Mouse (Mus musculus) ES-E14 (cell line): ENCODE measurements around the gene Atg2a. TPM values are rescaled to one million over a fixed set of nuclear protein-coding genes. Genes with fewer than 3 reads are reported as not detected.
A peak's percentile ranks its signal among the peaks of the same experiment; 100 is the strongest.

Experiments used
- DNase-seq: peaks from one replicate; pipeline ENCODE4 v3.0.0-alpha.2; 2013; ENCODE audit warnings: low read depth, low spot score
- H3K27ac ChIP-seq: 2 replicates; pipeline ENCODE4 v1.5.1; 2012; ENCODE audit warnings: low read depth, mild to moderate bottlenecking, low read length, moderate library complexity, mixed read lengths; ENCODE audit not compliant: poor library complexity, insufficient read depth, severe bottlenecking
- H3K36me3 ChIP-seq: 2 replicates; pipeline ENCODE4 v1.6.1; 2012; ENCODE audit warnings: mild to moderate bottlenecking, low read length, moderate library complexity, mixed read lengths; ENCODE audit not compliant: control insufficient read depth, poor library complexity, insufficient read depth, severe bottlenecking
- H3K4me1 ChIP-seq, 2 experiments: fragments of 150-350 bp in 1 of 2; sonication (generic) in 1 of 2; 2 replicates each; pipeline ENCODE4 v1.6.1; 2012; ENCODE audit warnings: low read length in 2 of 2, mild to moderate bottlenecking in 1 of 2, mixed read lengths in 1 of 2; ENCODE audit not compliant: control insufficient read depth in 2 of 2, insufficient read depth in 2 of 2, poor library complexity in 1 of 2
- H3K4me3 ChIP-seq, 2 experiments: fragments of 150-350 bp in 1 of 2; sonication (generic) in 1 of 2; 2 replicates each; pipeline ENCODE4 v1.5.1; 2012; ENCODE audit warnings: low read length in 2 of 2, low read depth in 1 of 2, mild to moderate bottlenecking in 1 of 2, mixed read lengths in 1 of 2; ENCODE audit not compliant: insufficient read depth in 1 of 2, poor library complexity in 1 of 2, severe bottlenecking in 1 of 2
- H3K9ac ChIP-seq: 2 replicates; pipeline ENCODE4 v1.6.1; 2012; ENCODE audit warnings: low read depth, mild to moderate bottlenecking, low read length, mixed read lengths; ENCODE audit not compliant: poor library complexity, insufficient read depth, severe bottlenecking
- H3K9me3 ChIP-seq: fragments of 150-350 bp; sonication (generic); 2 replicates; pipeline ENCODE4 v1.6.1; 2012; ENCODE audit warnings: low read depth, mild to moderate bottlenecking, low read length; ENCODE audit not compliant: control insufficient read depth, insufficient read depth
- CHD2 ChIP-seq: IDR thresholded peaks from 2 replicates; pipeline ENCODE4 v1.6.1; 2014; ENCODE audit warnings: mild to moderate bottlenecking, low read depth, low read length, inconsistent platforms
- HCFC1 ChIP-seq: IDR thresholded peaks from 2 replicates; pipeline ENCODE4 v1.6.1; 2012; ENCODE audit warnings: low read length, inconsistent platforms, borderline replicate concordance; ENCODE audit not compliant: insufficient read depth
- MAFK ChIP-seq: IDR thresholded peaks from 2 replicates; pipeline ENCODE4 v1.6.1; 2014; ENCODE audit warnings: mild to moderate bottlenecking, low read depth, low read length, inconsistent platforms; ENCODE audit not compliant: insufficient read depth
- ZC3H11A ChIP-seq: IDR thresholded peaks from 2 replicates; pipeline ENCODE4 v1.6.1; 2012; ENCODE audit warnings: low read depth, mild to moderate bottlenecking, inconsistent platforms, low read length, borderline replicate concordance
- ZNF384 ChIP-seq: IDR thresholded peaks from 2 replicates; pipeline ENCODE4 v1.6.1; 2012; ENCODE audit warnings: low read depth, low read length, inconsistent platforms
- in situ Hi-C, 2 experiments: fragments of 600-800 bp; cut with MboI; formaldehyde crosslinking; loops; one replicate each; pipeline ENCODE4 v1.15.1; 2025; ENCODE audit warnings: low sequenced_read_pairs in 2 of 2, inconsistent platforms in 1 of 2; ENCODE audit not compliant: unreplicated experiment in 2 of 2
- total RNA-seq: library from RNA; depleted of rRNA; stranded (reverse); fragments of 300-350 nt; gene quantifications from 2 replicates; pipeline ENCODE4 v1.2.3, GENCODE M21; 2012

Gene Atg2a
- total RNA-seq, 1 experiment, result 31.8 TPM

GRCm38 (mm10) chr19:6304787-6305516 is 63.5 kb downstream of the Atg2a start:
- peak; percentile 52; the same call in 1 of the 2 replicates for TF ChIP-seq HCFC1
- TF ChIP-seq MAFK, result no peak
- peak; percentile 95 for TF ChIP-seq ZC3H11A
- Histone ChIP-seq H3K4me1 (peaks cover 18 to 41% of the 10 kb centered on the region in 2 experiments), H3K27ac (no peak overlapping the region), H3K9me3 (no peaks in the 10 kb centered on the region), H3K4me3 (no peak overlapping the region), H3K36me3 (peaks cover 8% of the 10 kb centered on the region), H3K9ac (no peak overlapping the region)
- DNase-seq, result peak; percentile 90
- in situ Hi-C loops, result no loop called here

GRCm38 (mm10) chr19:6305517-6306115 is 64.1 kb downstream of the Atg2a start:
- in situ Hi-C loops, result no loop called here
- Histone ChIP-seq H3K4me3 (peak overlapping the region; percentile 76 to 81), H3K9ac (peak overlapping the region; percentile 83; the same call in 1 of the 2 replicates), H3K27ac (no peak overlapping the region), H3K36me3 (peaks cover 15% of the 10 kb centered on the region), H3K4me1 (peaks cover 15 to 37% of the 10 kb centered on the region in 2 experiments), H3K9me3 (no peaks in the 10 kb centered on the region)
- DNase-seq, result no peak
- TF ChIP-seq ZC3H11A (no peak), HCFC1 (no peak), MAFK (no peak), ZNF384 (no peak), CHD2 (no peak)

GRCm38 (mm10) chr19:6306137-6306551 is 64.7 kb downstream of the Atg2a start, which contains the start of gene Cdc42bpg:
TSS of gene Cdc42bpg (plus strand) at chr19:6306456.
- peak within 1 kb of the TSS; percentile 59 for H3K27ac ChIP-seq
- TF ChIP-seq HCFC1 (peak; percentile 84), ZC3H11A (no peak), ZNF384 (no peak), MAFK (no peak)
- peak within 1 kb of the TSS; percentile 83 for H3K9ac ChIP-seq
- H3K4me1 ChIP-seq, result peaks cover 15 to 33% of the 10 kb centered on the region in 2 experiments
- H3K4me3 ChIP-seq, result peak within 1 kb of the TSS; percentile 76 to 81
- H3K36me3 ChIP-seq, result peaks cover 20% of the 10 kb centered on the region
- DNase-seq, result peak; percentile 82
- in situ Hi-C loops, result no loop called here
- no peaks in the 10 kb centered on the region for H3K9me3 ChIP-seq

- Histone ChIP-seq H3K27ac (peak overlapping the region; percentile 57), H3K4me3 (peak overlapping the region; percentile 76 to 81)
- DNase-seq, result peak; percentile 81
Measured at GRCm38 (mm10) chr19:6306586-6306985, 65.1 kb downstream of the Atg2a start.

More at GRCm38 (mm10) chr19:6306586-6306985, 65.1 kb downstream of the Atg2a start:
- H3K36me3 ChIP-seq, result peaks cover 25% of the 10 kb centered on the region
- in situ Hi-C loops, result no loop called here
- TF ChIP-seq MAFK (no peak), CHD2 (no peak), HCFC1 (peak; percentile 60; the same call in 1 of the 2 replicates)
- peaks cover 15 to 31% of the 10 kb centered on the region in 2 experiments for H3K4me1 ChIP-seq
- H3K9ac ChIP-seq, result peak overlapping the region; percentile 76
- H3K9me3 ChIP-seq, result no peaks in the 10 kb centered on the region
